Mouse (Mus musculus) forebrain, postnatal 0 days (tissue): Measurements from ENCODE around the gene Ccdc40. TPM values are rescaled to one million over a fixed set of nuclear protein-coding genes. Genes with fewer than 3 reads are reported as not detected.

Experiments used
- ATAC-seq: fragments of 200-750 bp; cut with Nextera tagmentation; 2 replicates; pipeline ENCODE4 v1.8.0; 2017; ENCODE audit warnings: mild to moderate bottlenecking, moderate library complexity
- DNase-seq: peaks from one replicate; pipeline ENCODE4 v3.0.0-alpha.2; 2015
- H3K27ac ChIP-seq: fragments of 300-500 bp; sonication (generic); 2 replicates; pipeline ENCODE4 v1.5.1; 2014; ENCODE audit warnings: low read depth, mild to moderate bottlenecking, antibody characterized with exemption, low read length, moderate library complexity, mixed read lengths
- H3K27me3 ChIP-seq: fragments of 300-500 bp; sonication (generic); 2 replicates; pipeline ENCODE4 v1.6.1; 2014; ENCODE audit warnings: mild to moderate bottlenecking, low read length, mixed read lengths; ENCODE audit not compliant: insufficient read depth
- H3K36me3 ChIP-seq: fragments of 300-500 bp; sonication (generic); 2 replicates; pipeline ENCODE4 v1.6.1; 2014; ENCODE audit warnings: mild to moderate bottlenecking, moderate library complexity; ENCODE audit not compliant: insufficient read depth
- H3K4me1 ChIP-seq: fragments of 300-500 bp; sonication (generic); 2 replicates; pipeline ENCODE4 v1.6.1; 2014; ENCODE audit warnings: antibody characterized with exemption; ENCODE audit not compliant: insufficient read depth
- H3K4me2 ChIP-seq: fragments of 300-500 bp; sonication (generic); 2 replicates; pipeline ENCODE4 v1.6.1; 2014; ENCODE audit warnings: low read depth, mild to moderate bottlenecking, moderate library complexity
- H3K4me3 ChIP-seq: fragments of 300-500 bp; sonication (generic); 2 replicates; pipeline ENCODE4 v1.5.1; 2014; ENCODE audit warnings: low read depth, low read length, mixed read lengths
- H3K9ac ChIP-seq: fragments of 300-500 bp; sonication (generic); 2 replicates; pipeline ENCODE4 v1.6.1; 2014; ENCODE audit warnings: mild to moderate bottlenecking
- H3K9me3 ChIP-seq: fragments of 300-500 bp; sonication (generic); 2 replicates; pipeline ENCODE4 v1.6.1; 2016; ENCODE audit warnings: low read length
- CTCF ChIP-seq: sonication (generic); IDR thresholded peaks from 2 replicates; pipeline ENCODE4 v1.5.1; 2016; ENCODE audit warnings: antibody characterized with exemption, control low read depth, low read depth
- WGBS: fragments of 180-500 bp; shearing (Covaris S2); extraction: QIAGEN DNeasy Blood & Tissue Kit; methylation state at CpG from one replicate; pipeline ENCODE4 v1.1.7; 2014; 5-methylcytosine and 5-hydroxymethylcytosine counted together
- polyA plus RNA-seq: library from polyadenylated mRNA; unstranded; fragments of >200 nt; fragmentation: Nextera tagmentation; extraction: Ambion mirVana; gene quantifications from 2 replicates; pipeline ENCODE4 v1.2.1, GENCODE M21; 2015
- total RNA-seq: library from RNA; depleted of rRNA; stranded (reverse); fragments of >200 nt; gene quantifications from 2 replicates; pipeline ENCODE4 v1.2.3, GENCODE M21; 2014

The Ccdc40 gene
- total and polyA plus RNA-seq, 2 experiments from 2014 or later, result 11.8 to 14.6 TPM

- peak; percentile 58 for ATAC-seq
- Histone ChIP-seq H3K36me3 (peaks cover 14% of the 10 kb centered on the region; the same call in 1 of the 2 replicates), H3K9me3 (no peaks in the 10 kb centered on the region), H3K27me3 (no peaks in the 10 kb centered on the region), H3K4me2 (peak overlapping the region; percentile 24), H3K4me3 (no peak overlapping the region), H3K4me1 (peaks cover 7% of the 10 kb centered on the region; the same call in 1 of the 2 replicates), H3K27ac (peak overlapping the region; percentile 35; the same call in 1 of the 2 replicates), H3K9ac (no peak overlapping the region)
- 61% methylated on average over 18 of the region's 18 CpGs for WGBS
- peak; percentile 59 for DNase-seq
- no peak for TF ChIP-seq CTCF
Measured at GRCm38 (mm10) chr11:119197618-119198563, 30.5 kb upstream of the Ccdc40 start.

DNA sequence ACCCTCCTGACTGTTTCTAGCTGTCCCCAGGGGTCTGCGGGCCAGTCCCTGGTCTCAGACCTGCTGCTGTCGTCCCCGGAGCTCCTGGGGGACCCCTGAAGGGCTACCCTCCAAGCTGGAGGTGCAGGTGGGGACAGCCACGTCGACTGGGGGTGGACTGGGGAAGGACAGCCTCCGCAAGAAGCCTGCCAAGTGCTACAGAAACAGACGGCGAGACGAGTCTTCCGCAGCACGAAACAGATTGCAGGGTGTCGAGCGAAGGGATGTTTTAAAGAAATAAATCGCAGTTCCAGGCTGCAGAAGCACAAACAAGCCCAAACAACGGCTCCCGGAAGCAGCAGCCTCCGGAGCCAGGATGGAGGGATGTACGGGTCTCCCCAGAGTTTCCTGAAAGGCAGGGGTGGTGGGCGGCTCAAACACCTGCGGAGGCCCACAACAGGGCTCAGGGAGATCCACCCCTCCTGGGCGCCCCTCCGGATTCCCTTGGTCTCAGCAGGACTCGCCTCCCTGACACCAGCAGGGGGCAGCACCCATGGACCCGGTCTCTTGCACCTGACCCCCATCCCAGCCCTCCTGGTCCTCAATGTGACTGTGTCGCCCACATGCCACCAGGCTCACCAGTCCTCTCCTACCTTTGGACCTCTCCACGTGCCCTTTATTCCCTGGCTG is 29.7 kb upstream of the Ccdc40 start:
- Histone ChIP-seq H3K9ac (no peak overlapping the region), H3K4me3 (no peak overlapping the region), H3K27ac (peak overlapping the region; percentile 35; the same call in 1 of the 2 replicates), H3K9me3 (no peaks in the 10 kb centered on the region), H3K27me3 (no peaks in the 10 kb centered on the region), H3K36me3 (peaks cover 14% of the 10 kb centered on the region; the same call in 1 of the 2 replicates), H3K4me1 (peaks cover 7% of the 10 kb centered on the region; the same call in 1 of the 2 replicates), H3K4me2 (peak overlapping the region; percentile 24)
- WGBS, result 46% methylated on average over 26 of the region's 26 CpGs
- peak; percentile 63 for TF ChIP-seq CTCF
- DNase-seq, result peak; percentile 75
- peak; percentile 66 for ATAC-seq

DNA sequence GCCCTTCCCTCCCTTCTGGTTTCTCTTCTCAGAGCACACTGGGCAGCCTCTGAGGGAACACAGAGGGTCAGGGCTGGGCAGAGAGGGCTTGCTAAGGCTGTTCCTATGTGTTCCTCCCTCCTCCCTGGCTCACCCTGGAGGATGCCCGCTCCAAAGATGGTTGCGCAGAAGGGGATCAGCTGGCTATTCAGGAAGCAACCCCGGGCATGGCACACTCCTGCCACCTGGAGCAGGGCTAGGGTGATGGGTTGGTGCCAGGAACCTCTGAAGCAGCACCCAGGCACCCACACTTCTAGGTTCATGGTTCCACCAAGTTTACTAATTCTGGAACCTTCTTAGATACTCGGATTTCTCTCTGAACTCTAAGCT is 29.2 kb upstream of the Ccdc40 start:
- TF ChIP-seq CTCF, result no peak
- ATAC-seq (no peak), DNase-seq (no peak)
- Histone ChIP-seq H3K9ac (no peak overlapping the region), H3K27ac (no peak overlapping the region), H3K4me3 (no peak overlapping the region), H3K36me3 (peaks cover 14% of the 10 kb centered on the region; the same call in 1 of the 2 replicates), H3K4me2 (0 out of 2 replicates have a peak overlapping the region, but pooled peaks have one; percentile 24), H3K4me1 (peaks cover 7% of the 10 kb centered on the region; the same call in 1 of the 2 replicates), H3K9me3 (no peaks in the 10 kb centered on the region), H3K27me3 (no peaks in the 10 kb centered on the region)
- WGBS, result 75% methylated on average over 4 of the region's 4 CpGs

DNA sequence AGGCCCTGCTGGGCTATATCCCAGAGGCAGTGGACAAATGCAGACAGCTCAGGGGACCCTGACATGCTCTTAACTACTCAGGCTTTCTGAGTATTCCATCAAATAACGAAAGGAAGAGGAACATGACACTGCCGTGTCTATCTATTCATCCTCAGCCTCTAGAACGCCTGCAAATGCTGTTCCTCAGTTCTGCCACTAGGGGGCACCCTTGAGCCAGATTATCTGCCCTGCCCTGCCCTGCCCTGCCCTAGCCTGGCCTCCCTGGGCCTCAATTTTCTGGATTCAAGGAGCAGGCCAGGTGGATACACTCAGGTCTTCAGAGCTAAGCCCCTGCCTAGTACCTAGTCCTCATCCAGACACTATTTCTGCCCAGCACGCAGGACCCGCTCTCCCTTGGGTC is 24.9 kb upstream of the Ccdc40 start:
- ATAC-seq (0 out of 2 replicates have a peak, but pooled peaks have one; percentile 10), DNase-seq (no peak)
- Histone ChIP-seq H3K4me3 (no peak overlapping the region), H3K9me3 (no peaks in the 10 kb centered on the region), H3K36me3 (peaks cover 36% of the 10 kb centered on the region), H3K4me2 (no peak overlapping the region), H3K4me1 (peaks cover under 1% of the 10 kb centered on the region; the same call in 1 of the 2 replicates), H3K9ac (no peak overlapping the region), H3K27me3 (no peaks in the 10 kb centered on the region), H3K27ac (no peak overlapping the region)
- 48% methylated on average over 5 of the region's 5 CpGs for WGBS
- TF ChIP-seq CTCF, result peak; percentile 86

DNA sequence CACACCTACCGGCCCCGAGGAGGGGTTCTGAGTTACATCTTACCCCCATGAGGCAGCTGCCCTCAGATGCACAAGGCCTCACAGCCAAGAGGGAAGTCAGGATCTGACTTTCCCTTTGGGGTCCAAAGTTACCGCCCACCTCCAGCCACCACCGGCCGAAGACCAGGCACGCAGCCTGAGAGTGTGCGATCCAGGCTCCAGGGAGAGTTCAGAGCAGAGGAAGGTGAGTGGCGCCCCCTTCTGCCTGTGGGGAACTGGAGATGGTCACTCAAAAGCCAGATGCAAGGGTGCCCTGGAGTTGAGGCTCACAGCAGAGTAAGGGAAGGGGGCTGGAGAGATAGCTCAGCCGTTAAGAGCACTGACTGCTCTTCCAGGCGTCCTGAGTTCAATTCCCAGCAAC is 22.6 kb upstream of the Ccdc40 start:
- WGBS, result 91% methylated on average over 10 of the region's 10 CpGs
- ATAC-seq (no peak), DNase-seq (no peak)
- Histone ChIP-seq H3K27ac (no peak overlapping the region), H3K4me1 (peaks cover 6% of the 10 kb centered on the region), H3K27me3 (no peaks in the 10 kb centered on the region), H3K9ac (no peak overlapping the region), H3K9me3 (no peaks in the 10 kb centered on the region), H3K4me3 (no peak overlapping the region), H3K4me2 (no peak overlapping the region), H3K36me3 (peaks cover 41% of the 10 kb centered on the region)
- TF ChIP-seq CTCF, result peak; percentile 8; the same call in 1 of the 2 replicates

DNA sequence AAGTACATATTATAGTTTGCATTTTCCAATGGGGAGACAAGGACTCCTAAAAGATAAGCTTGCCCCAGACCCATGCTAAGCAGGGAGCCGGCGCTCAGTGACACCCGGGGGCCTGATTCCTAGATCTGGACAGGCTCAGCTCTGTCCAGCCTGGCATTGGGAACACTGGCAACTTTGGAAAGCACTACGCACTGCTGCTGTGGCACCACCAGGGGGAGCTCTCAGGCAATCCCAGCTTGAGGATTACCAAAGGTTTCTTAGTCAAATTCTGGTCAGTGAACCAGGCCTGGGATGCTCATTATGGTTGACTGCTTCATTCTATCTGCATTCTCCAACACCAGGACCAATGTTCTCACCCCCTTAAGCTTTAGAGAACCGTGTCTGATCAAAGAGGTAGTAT is 21.8 kb upstream of the Ccdc40 start:
- H3K9me3 ChIP-seq, result no peaks in the 10 kb centered on the region
- H3K36me3 ChIP-seq, result peaks cover 41% of the 10 kb centered on the region
- H3K4me3 ChIP-seq, result no peak overlapping the region
- H3K27ac ChIP-seq, result no peak overlapping the region
- ATAC-seq, result no peak
- H3K27me3 ChIP-seq, result no peaks in the 10 kb centered on the region
- peak; percentile 62 for DNase-seq
- 36% methylated on average over 5 of the region's 5 CpGs for WGBS
- TF ChIP-seq CTCF, result peak; percentile 82
- H3K9ac ChIP-seq, result no peak overlapping the region
- peaks cover 6% of the 10 kb centered on the region for H3K4me1 ChIP-seq
- no peak overlapping the region for H3K4me2 ChIP-seq

GRCm38 (mm10) chr11:119207986-119208385 is 20.4 kb upstream of the Ccdc40 start:
- Histone ChIP-seq H3K27me3 (no peaks in the 10 kb centered on the region), H3K27ac (no peak overlapping the region)
- WGBS, result 85% methylated on average over 6 of the region's 6 CpGs

More at GRCm38 (mm10) chr11:119207986-119208385, 20.4 kb upstream of the Ccdc40 start:
- H3K4me3 ChIP-seq, result no peak overlapping the region
- no peak for ATAC-seq
- no peak for DNase-seq
- peaks cover 6% of the 10 kb centered on the region for H3K4me1 ChIP-seq
- peaks cover 31% of the 10 kb centered on the region for H3K36me3 ChIP-seq
- no peak for TF ChIP-seq CTCF
- no peak overlapping the region for H3K4me2 ChIP-seq
- H3K9me3 ChIP-seq, result no peaks in the 10 kb centered on the region
- H3K9ac ChIP-seq, result no peak overlapping the region
